Mouse (Mus musculus): Measurements from ENCODE around the gene Car9. TPM values are rescaled to one million over a fixed set of nuclear protein-coding genes. Genes with fewer than 3 reads are reported as not detected.

Gene Car9
- polyA plus RNA-seq, 1 experiment from 2014 or later, result 2.1 TPM

DNA sequence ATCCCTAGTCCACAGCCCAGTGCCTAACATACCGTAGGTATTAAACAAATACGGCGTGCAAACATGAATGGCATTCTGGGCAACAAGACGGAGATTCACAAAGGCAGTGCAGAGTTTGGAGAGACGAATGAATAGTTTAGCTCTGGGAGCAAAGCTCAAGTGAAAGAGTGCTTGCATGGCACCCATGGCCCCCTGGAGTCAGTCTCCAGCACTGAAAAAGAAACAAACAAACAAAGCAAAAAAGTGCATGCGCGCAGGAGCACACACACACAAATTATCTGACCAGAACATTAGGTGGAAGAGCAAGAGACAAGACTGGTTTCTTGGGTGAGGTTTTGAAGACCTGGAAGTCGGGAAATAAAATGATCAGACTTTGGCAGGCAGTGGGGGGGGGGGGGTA lies 692 bp upstream of the Car9 start:
- no peaks in the 10 kb centered on the region for H3K36me3 ChIP-seq (ENCODE audit: insufficient read depth, low read length)
- H3K4me2 ChIP-seq (replicated peaks; ENCODE audit: low read depth, low read length), result no peak overlapping the region
- 68% methylated on average over 8 of the region's 8 CpGs for WGBS
- no peaks in the 10 kb centered on the region for H3K27me3 ChIP-seq (replicated peaks; ENCODE audit: insufficient read depth, low read length)
- H3K4me3 ChIP-seq (ENCODE audit: low read depth, low read length), result no peak overlapping the region
- no peak for ATAC-seq
- H3K27ac ChIP-seq (ENCODE audit: low read length), result no peak overlapping the region
- no peak overlapping the region for H3K9ac ChIP-seq (replicated peaks; ENCODE audit: low read depth)
- peaks cover 5% of the 10 kb centered on the region; the same call in 1 of the 2 replicates for H3K4me1 ChIP-seq (ENCODE audit: insufficient read depth, low read depth, low read length)
- TF ChIP-seq CTCF (IDR thresholded peaks at IDR 0.05) (no peak), EP300 (IDR thresholded peaks at IDR 0.05) (no peak)
- H3K9me3 ChIP-seq (ENCODE audit: low read length), result no peaks in the 10 kb centered on the region
- DNase-seq (ENCODE audit: low spot score), result no peak

DNA sequence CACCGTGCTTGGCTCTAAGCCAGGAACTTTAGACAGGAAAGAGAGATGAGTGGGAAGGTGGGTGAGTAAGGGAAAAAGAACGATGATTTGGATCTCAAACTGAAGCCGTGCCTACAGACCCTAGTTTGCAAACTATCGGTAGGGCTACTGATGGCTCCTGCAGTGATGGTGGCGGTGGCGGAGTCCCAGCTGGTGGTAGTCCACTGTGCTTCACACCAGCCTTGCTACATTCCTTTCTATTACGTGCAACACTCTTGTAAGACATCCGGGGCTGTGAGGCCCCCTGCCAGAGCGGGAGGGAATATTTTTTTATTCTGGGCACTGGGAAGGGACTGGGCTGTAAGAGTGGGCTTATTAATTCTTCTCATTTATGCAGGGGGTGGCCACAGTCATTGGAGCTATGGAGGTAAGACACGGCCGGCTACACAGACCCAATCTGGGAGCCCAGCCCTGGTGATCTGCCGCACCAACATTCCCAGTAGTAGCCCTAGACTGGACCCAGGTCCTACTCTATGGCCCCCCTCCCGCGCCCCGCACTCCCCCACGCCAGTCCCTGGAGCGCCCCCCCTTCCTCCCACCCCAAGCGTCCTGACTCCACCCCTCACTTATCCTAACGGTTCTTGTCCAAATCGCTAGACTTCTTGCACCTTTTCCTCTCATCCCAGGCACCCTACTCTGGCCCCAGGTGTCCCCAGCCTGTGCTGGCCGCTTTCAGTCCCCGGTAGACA lies 1.3 kb downstream of the Car9 start:
- Histone ChIP-seq H3K4me2 (replicated peaks; ENCODE audit: low read depth, low read length) (peak overlapping the region; percentile 83), H3K9ac (replicated peaks; ENCODE audit: low read depth) (no peak overlapping the region), H3K4me1 (ENCODE audit: insufficient read depth, low read depth, low read length) (peaks cover 5% of the 10 kb centered on the region; the same call in 1 of the 2 replicates), H3K36me3 (ENCODE audit: insufficient read depth, low read length) (no peaks in the 10 kb centered on the region), H3K27me3 (replicated peaks; ENCODE audit: insufficient read depth, low read length) (no peaks in the 10 kb centered on the region; the same call in 1 of the 2 replicates), H3K9me3 (ENCODE audit: low read length) (no peaks in the 10 kb centered on the region), H3K27ac (ENCODE audit: low read length) (peak overlapping the region; percentile 11; the same call in 1 of the 2 replicates), H3K4me3 (ENCODE audit: low read depth, low read length) (peak overlapping the region; percentile 43)
- peak; percentile 74 for ATAC-seq
- WGBS, result 3% methylated on average over 21 of the region's 22 CpGs
- peak; percentile 75 for DNase-seq (ENCODE audit: low spot score)
- TF ChIP-seq EP300 (IDR thresholded peaks at IDR 0.05) (no peak), CTCF (IDR thresholded peaks at IDR 0.05) (peak; percentile 43)

DNA sequence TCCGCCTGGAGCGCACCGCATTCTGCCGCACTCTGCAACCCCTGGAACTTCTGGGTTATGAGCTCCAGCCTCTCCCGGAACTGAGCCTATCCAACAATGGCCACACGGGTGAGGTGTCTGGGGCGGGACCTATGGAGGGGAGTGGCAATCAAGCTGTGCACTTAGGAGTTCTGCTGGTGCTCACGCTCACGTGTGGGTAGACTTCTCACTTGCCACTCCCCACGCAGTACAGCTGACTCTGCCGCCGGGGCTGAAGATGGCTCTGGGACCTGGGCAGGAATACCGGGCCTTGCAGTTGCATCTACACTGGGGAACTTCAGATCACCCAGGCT lies 1.9 kb downstream of the Car9 start:
- WGBS, result 2% methylated on average over 13 of the region's 13 CpGs
- H3K4me1 ChIP-seq (ENCODE audit: insufficient read depth, low read depth, low read length), result peaks cover 5% of the 10 kb centered on the region; the same call in 1 of the 2 replicates
- ATAC-seq (peak; percentile 92), DNase-seq (ENCODE audit: low spot score) (peak; percentile 87)
- no peak overlapping the region for H3K9ac ChIP-seq (replicated peaks; ENCODE audit: low read depth)
- peak overlapping the region; percentile 11; the same call in 1 of the 2 replicates for H3K27ac ChIP-seq (ENCODE audit: low read length)
- no peaks in the 10 kb centered on the region; the same call in 1 of the 2 replicates for H3K27me3 ChIP-seq (replicated peaks; ENCODE audit: insufficient read depth, low read length)
- H3K4me2 ChIP-seq (replicated peaks; ENCODE audit: low read depth, low read length), result peak overlapping the region; percentile 83
- H3K36me3 ChIP-seq (ENCODE audit: insufficient read depth, low read length), result no peaks in the 10 kb centered on the region
- no peaks in the 10 kb centered on the region for H3K9me3 ChIP-seq (ENCODE audit: low read length)
- H3K4me3 ChIP-seq (ENCODE audit: low read depth, low read length), result peak overlapping the region; percentile 43
- TF ChIP-seq CTCF (IDR thresholded peaks at IDR 0.05) (no peak; the same call in 1 of the 2 replicates), EP300 (IDR thresholded peaks at IDR 0.05) (no peak)

DNA sequence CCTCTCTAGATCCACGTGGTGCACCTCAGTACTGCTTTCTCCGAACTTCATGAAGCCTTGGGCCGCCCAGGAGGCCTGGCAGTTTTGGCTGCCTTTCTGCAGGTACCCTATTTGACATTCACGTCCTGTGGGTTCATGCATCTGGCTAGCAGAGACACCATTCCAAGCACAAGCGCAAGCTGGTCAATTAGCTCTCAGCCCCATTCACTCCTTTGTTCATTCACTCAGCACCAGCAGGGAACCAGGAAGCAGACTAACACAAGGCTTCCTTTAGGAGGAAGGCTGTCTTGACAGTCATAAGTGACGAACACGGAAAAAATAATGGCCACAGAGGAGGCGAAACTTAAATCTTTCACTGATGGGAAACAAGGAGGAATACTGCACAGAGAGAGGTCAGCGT lies 2.3 kb downstream of the Car9 start:
- Histone ChIP-seq H3K9me3 (ENCODE audit: low read length) (no peaks in the 10 kb centered on the region), H3K36me3 (ENCODE audit: insufficient read depth, low read length) (no peaks in the 10 kb centered on the region), H3K27me3 (replicated peaks; ENCODE audit: insufficient read depth, low read length) (no peaks in the 10 kb centered on the region; the same call in 1 of the 2 replicates), H3K9ac (replicated peaks; ENCODE audit: low read depth) (no peak overlapping the region), H3K4me2 (replicated peaks; ENCODE audit: low read depth, low read length) (peak overlapping the region; percentile 83), H3K4me3 (ENCODE audit: low read depth, low read length) (no peak overlapping the region; the same call in 1 of the 2 replicates), H3K4me1 (ENCODE audit: insufficient read depth, low read depth, low read length) (peaks cover 5% of the 10 kb centered on the region; the same call in 1 of the 2 replicates), H3K27ac (ENCODE audit: low read length) (no peak overlapping the region)
- ATAC-seq (no peak), DNase-seq (ENCODE audit: low spot score) (no peak)
- 38% methylated on average over 9 of the region's 9 CpGs for WGBS
- no peak for TF ChIP-seq EP300 (IDR thresholded peaks at IDR 0.05)
- TF ChIP-seq CTCF (IDR thresholded peaks at IDR 0.05), result no peak

DNA sequence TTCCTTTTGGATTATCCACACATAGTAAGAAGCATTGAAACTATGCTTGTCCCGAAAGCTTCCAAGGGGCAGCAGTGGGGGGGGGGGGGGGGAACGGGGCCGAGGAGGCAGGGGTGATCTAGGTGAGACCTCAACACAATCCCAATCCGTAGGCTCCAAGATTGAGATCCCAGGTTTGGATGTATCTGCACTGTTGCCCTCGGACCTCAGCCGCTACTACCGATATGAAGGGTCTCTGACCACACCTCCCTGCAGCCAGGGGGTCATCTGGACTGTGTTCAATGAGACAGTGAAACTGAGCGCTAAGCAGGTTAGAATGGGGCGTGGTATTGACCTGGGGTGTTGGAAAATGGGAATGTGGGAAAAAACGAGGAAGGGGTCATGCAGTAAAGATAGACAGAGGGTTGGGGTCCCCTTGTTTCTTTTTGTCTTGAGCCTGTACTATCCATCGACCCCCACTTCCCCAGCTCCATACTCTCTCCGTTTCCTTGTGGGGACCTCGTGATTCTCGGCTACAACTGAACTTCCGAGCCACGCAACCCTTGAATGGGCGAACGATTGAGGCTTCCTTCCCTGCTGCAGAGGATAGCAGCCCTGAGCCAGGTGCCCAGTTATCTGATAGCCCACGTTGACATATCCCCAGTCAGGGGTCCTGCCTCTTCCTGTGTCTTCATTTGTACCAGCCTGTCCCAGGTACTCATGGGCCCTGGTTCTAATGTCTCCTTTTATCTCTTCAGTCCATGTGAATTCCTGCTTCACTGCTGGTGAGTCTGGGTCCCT lies 5.1 kb downstream of the Car9 start:
- H3K9ac ChIP-seq (replicated peaks; ENCODE audit: low read depth), result no peak overlapping the region
- no peak overlapping the region for H3K4me3 ChIP-seq (ENCODE audit: low read depth, low read length)
- ATAC-seq (no peak), DNase-seq (ENCODE audit: low spot score) (no peak)
- no peaks in the 10 kb centered on the region; the same call in 1 of the 2 replicates for H3K27me3 ChIP-seq (replicated peaks; ENCODE audit: insufficient read depth, low read length)
- TF ChIP-seq CTCF (IDR thresholded peaks at IDR 0.05) (no peak), EP300 (IDR thresholded peaks at IDR 0.05) (no peak)
- no peak overlapping the region for H3K4me2 ChIP-seq (replicated peaks; ENCODE audit: low read depth, low read length)
- no peaks in the 10 kb centered on the region for H3K36me3 ChIP-seq (ENCODE audit: insufficient read depth, low read length)
- H3K9me3 ChIP-seq (ENCODE audit: low read length), result no peaks in the 10 kb centered on the region
- 67% methylated on average over 19 of the region's 19 CpGs for WGBS
- H3K4me1 ChIP-seq (ENCODE audit: insufficient read depth, low read depth, low read length), result peaks cover 5% of the 10 kb centered on the region; the same call in 1 of the 2 replicates
- H3K27ac ChIP-seq (ENCODE audit: low read length), result no peak overlapping the region

DNA sequence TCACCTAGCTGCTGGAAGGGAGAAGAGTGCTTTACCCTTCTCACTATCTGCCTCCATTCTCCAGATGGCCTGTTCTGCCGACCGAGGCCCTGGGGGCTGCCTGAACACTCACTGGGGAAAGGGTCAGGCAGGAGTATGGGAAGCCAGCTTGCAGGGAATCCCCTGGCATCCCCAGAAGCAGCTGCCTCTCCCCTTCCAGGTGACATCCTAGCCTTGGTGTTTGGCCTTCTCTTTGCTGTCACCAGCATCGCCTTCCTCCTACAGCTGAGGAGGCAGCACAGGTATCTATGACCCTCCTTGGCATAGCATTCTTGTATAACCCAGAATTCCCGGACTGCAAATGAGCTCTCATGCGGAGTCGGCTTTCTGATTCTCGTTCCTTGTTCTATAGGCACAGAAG lies 5.9 kb downstream of the Car9 start:
- 68% methylated on average over 7 of the region's 7 CpGs for WGBS
- Histone ChIP-seq H3K4me2 (replicated peaks; ENCODE audit: low read depth, low read length) (no peak overlapping the region), H3K9me3 (ENCODE audit: low read length) (no peaks in the 10 kb centered on the region), H3K4me3 (ENCODE audit: low read depth, low read length) (no peak overlapping the region), H3K27me3 (replicated peaks; ENCODE audit: insufficient read depth, low read length) (no peaks in the 10 kb centered on the region; the same call in 1 of the 2 replicates), H3K9ac (replicated peaks; ENCODE audit: low read depth) (no peak overlapping the region), H3K36me3 (ENCODE audit: insufficient read depth, low read length) (no peaks in the 10 kb centered on the region), H3K4me1 (ENCODE audit: insufficient read depth, low read depth, low read length) (peaks cover 5% of the 10 kb centered on the region; the same call in 1 of the 2 replicates), H3K27ac (ENCODE audit: low read length) (no peak overlapping the region)
- ATAC-seq, result no peak
- DNase-seq (ENCODE audit: low spot score), result no peak
- no peak for TF ChIP-seq CTCF (IDR thresholded peaks at IDR 0.05)
- TF ChIP-seq EP300 (IDR thresholded peaks at IDR 0.05), result no peak

All from lung, postnatal 0 days (tissue).